Mouse (Mus musculus): ENCODE measurements around the gene Mrpl44. TPM values are rescaled to one million over a fixed set of nuclear protein-coding genes. Genes with fewer than 3 reads are reported as not detected.

Gene Mrpl44
- polyA plus RNA-seq, 1 experiment, result 32.6 TPM

GRCm38 (mm10) chr1:79742949-79743348 is 32.9 kb upstream of the Mrpl44 start:
- H3K27me3 ChIP-seq (ENCODE audit: control insufficient read depth, insufficient read depth, insufficient read length), result no peaks in the 10 kb centered on the region
- TF ChIP-seq MAX (IDR thresholded peaks at IDR 0.05; ENCODE audit: low read depth) (no peak), TCF12 (IDR thresholded peaks at IDR 0.05; ENCODE audit: insufficient read depth, poor library complexity, severe bottlenecking) (no peak), REST (IDR thresholded peaks at IDR 0.05; ENCODE audit: insufficient read depth, insufficient read length) (no peak), E2F4 (IDR thresholded peaks at IDR 0.05; ENCODE audit: insufficient read depth) (no peak), TCF3 (IDR thresholded peaks at IDR 0.05; ENCODE audit: insufficient read length, low read depth) (no peak), USF1 (IDR thresholded peaks at IDR 0.05; ENCODE audit: low read depth) (no peak), MYOD1 (IDR thresholded peaks at IDR 0.05; ENCODE audit: control insufficient read depth in 1 of 3, insufficient read length in 2 of 3, low read depth in 2 of 3) (no peak), POLR2AphosphoS2 (IDR thresholded peaks at IDR 0.05; ENCODE audit: insufficient read length, low read depth) (no peak)
- H3K4me3 ChIP-seq, result no peak overlapping the region
- H3ac ChIP-seq (ENCODE audit: control insufficient read depth, insufficient read length), result no peak overlapping the region
- peaks cover 37% of the 10 kb centered on the region for H3K79me2 ChIP-seq (ENCODE audit: control insufficient read depth, insufficient read depth)
- H3K4me2 ChIP-seq (ENCODE audit: low read depth), result no peak overlapping the region
- H3K36me3 ChIP-seq (ENCODE audit: control insufficient read depth, insufficient read depth), result no peaks in the 10 kb centered on the region

- no peak overlapping the region for H3ac ChIP-seq (ENCODE audit: control insufficient read depth, insufficient read length)
- no peaks in the 10 kb centered on the region for H3K27me3 ChIP-seq (ENCODE audit: control insufficient read depth, insufficient read depth, insufficient read length)
- H3K79me2 ChIP-seq (ENCODE audit: control insufficient read depth, insufficient read depth), result peaks cover 38% of the 10 kb centered on the region
- H3K36me3 ChIP-seq (ENCODE audit: control insufficient read depth, insufficient read depth), result no peaks in the 10 kb centered on the region
- H3K4me2 ChIP-seq (ENCODE audit: low read depth), result no peak overlapping the region
- no peak overlapping the region for H3K4me3 ChIP-seq
- TF ChIP-seq REST (IDR thresholded peaks at IDR 0.05; ENCODE audit: insufficient read depth, insufficient read length) (no peak), POLR2A (IDR thresholded peaks at IDR 0.05; ENCODE audit: insufficient read length, low read depth) (no peak), E2F4 (IDR thresholded peaks at IDR 0.05; ENCODE audit: insufficient read depth) (no peak), POLR2AphosphoS2 (IDR thresholded peaks at IDR 0.05; ENCODE audit: insufficient read length, low read depth) (no peak), MYOG (IDR thresholded peaks at IDR 0.05; ENCODE audit: control insufficient read depth in 1 of 3, insufficient read depth in 1 of 3, insufficient read length in 2 of 3, low read depth in 2 of 3) (no peak), MAX (IDR thresholded peaks at IDR 0.05; ENCODE audit: low read depth) (no peak), SRF (IDR thresholded peaks at IDR 0.05; ENCODE audit: control insufficient read depth, insufficient read length, low read depth) (no peak), USF1 (IDR thresholded peaks at IDR 0.05; ENCODE audit: low read depth) (no peak), TCF12 (IDR thresholded peaks at IDR 0.05; ENCODE audit: insufficient read depth, poor library complexity, severe bottlenecking) (no peak), TCF3 (IDR thresholded peaks at IDR 0.05; ENCODE audit: insufficient read length, low read depth) (no peak), CEBPB (IDR thresholded peaks at IDR 0.05; ENCODE audit: insufficient read depth, poor library complexity, severe bottlenecking) (no peak), MYOD1 (IDR thresholded peaks at IDR 0.05; ENCODE audit: control insufficient read depth in 1 of 3, insufficient read length in 2 of 3, low read depth in 2 of 3) (no peak)
These were observed 32.4 kb upstream of the Mrpl44 start for GRCm38 (mm10) chr1:79743385-79743784.

DNA sequence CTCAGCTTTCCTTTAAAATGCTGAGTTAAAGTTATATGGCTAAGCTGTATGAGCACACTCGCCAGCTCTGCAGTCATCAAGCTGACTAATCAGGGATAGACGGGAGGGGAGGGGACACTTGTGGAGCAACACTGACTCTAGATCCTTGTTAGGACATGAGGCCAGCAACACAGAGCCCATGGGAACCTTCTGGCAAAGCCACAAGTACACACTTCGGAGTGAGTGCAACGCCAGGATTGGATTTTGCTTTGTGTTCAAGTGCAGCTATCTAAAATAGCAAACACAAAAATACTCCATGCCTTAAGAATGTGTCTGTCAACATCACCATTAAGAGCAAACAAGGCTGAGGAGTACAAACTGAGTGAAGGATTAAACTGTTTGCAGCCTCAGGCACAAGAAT is 29.8 kb upstream of the Mrpl44 start:
- Histone ChIP-seq H3K79me2 (ENCODE audit: control insufficient read depth, insufficient read depth) (peaks cover 54% of the 10 kb centered on the region), H3K4me3 (no peak overlapping the region), H3K27me3 (ENCODE audit: control insufficient read depth, insufficient read depth, insufficient read length) (no peaks in the 10 kb centered on the region), H3ac (ENCODE audit: control insufficient read depth, insufficient read length) (no peak overlapping the region), H3K4me2 (ENCODE audit: low read depth) (no peak overlapping the region), H3K36me3 (ENCODE audit: control insufficient read depth, insufficient read depth) (peaks cover 6% of the 10 kb centered on the region)
- TF ChIP-seq TCF3 (IDR thresholded peaks at IDR 0.05; ENCODE audit: insufficient read length, low read depth), result no peak
- TF ChIP-seq MYOD1 (IDR thresholded peaks at IDR 0.05; ENCODE audit: control insufficient read depth in 1 of 3, insufficient read length in 2 of 3, low read depth in 2 of 3), result no peak
- no peak for TF ChIP-seq TCF12 (IDR thresholded peaks at IDR 0.05; ENCODE audit: insufficient read depth, poor library complexity, severe bottlenecking)
- no peak for TF ChIP-seq REST (IDR thresholded peaks at IDR 0.05; ENCODE audit: insufficient read depth, insufficient read length)
- no peak for TF ChIP-seq MAX (IDR thresholded peaks at IDR 0.05; ENCODE audit: low read depth)
- TF ChIP-seq USF1 (IDR thresholded peaks at IDR 0.05; ENCODE audit: low read depth), result no peak
- no peak for TF ChIP-seq E2F4 (IDR thresholded peaks at IDR 0.05; ENCODE audit: insufficient read depth)
- no peak for TF ChIP-seq POLR2A (IDR thresholded peaks at IDR 0.05; ENCODE audit: insufficient read length, low read depth)
- TF ChIP-seq SRF (IDR thresholded peaks at IDR 0.05; ENCODE audit: control insufficient read depth, insufficient read length, low read depth), result no peak
- no peak for TF ChIP-seq CEBPB (IDR thresholded peaks at IDR 0.05; ENCODE audit: insufficient read depth, poor library complexity, severe bottlenecking)
- no peak for TF ChIP-seq MYOG (IDR thresholded peaks at IDR 0.05; ENCODE audit: control insufficient read depth in 1 of 3, insufficient read depth in 1 of 3, insufficient read length in 2 of 3, low read depth in 2 of 3)
- no peak for TF ChIP-seq POLR2AphosphoS2 (IDR thresholded peaks at IDR 0.05; ENCODE audit: insufficient read length, low read depth)

GRCm38 (mm10) chr1:79751186-79751585 is 24.6 kb upstream of the Mrpl44 start:
- H3K4me2 ChIP-seq (ENCODE audit: low read depth), result no peak overlapping the region
- H3K36me3 ChIP-seq (ENCODE audit: control insufficient read depth, insufficient read depth), result peaks cover 6% of the 10 kb centered on the region
- no peaks in the 10 kb centered on the region for H3K27me3 ChIP-seq (ENCODE audit: control insufficient read depth, insufficient read depth, insufficient read length)
- TF ChIP-seq TCF12 (IDR thresholded peaks at IDR 0.05; ENCODE audit: insufficient read depth, poor library complexity, severe bottlenecking) (no peak), MYOD1 (IDR thresholded peaks at IDR 0.05; ENCODE audit: control insufficient read depth in 1 of 3, insufficient read length in 2 of 3, low read depth in 2 of 3) (no peak), E2F4 (IDR thresholded peaks at IDR 0.05; ENCODE audit: insufficient read depth) (no peak), POLR2AphosphoS2 (IDR thresholded peaks at IDR 0.05; ENCODE audit: insufficient read length, low read depth) (no peak), CEBPB (IDR thresholded peaks at IDR 0.05; ENCODE audit: insufficient read depth, poor library complexity, severe bottlenecking) (no peak), TCF3 (IDR thresholded peaks at IDR 0.05; ENCODE audit: insufficient read length, low read depth) (no peak), SRF (IDR thresholded peaks at IDR 0.05; ENCODE audit: control insufficient read depth, insufficient read length, low read depth) (no peak), MAX (IDR thresholded peaks at IDR 0.05; ENCODE audit: low read depth) (no peak), REST (IDR thresholded peaks at IDR 0.05; ENCODE audit: insufficient read depth, insufficient read length) (no peak), POLR2A (IDR thresholded peaks at IDR 0.05; ENCODE audit: insufficient read length, low read depth) (no peak), MYOG (IDR thresholded peaks at IDR 0.05; ENCODE audit: control insufficient read depth in 1 of 3, insufficient read depth in 1 of 3, insufficient read length in 2 of 3, low read depth in 2 of 3) (no peak), USF1 (IDR thresholded peaks at IDR 0.05; ENCODE audit: low read depth) (no peak)
- no peak overlapping the region for H3K4me3 ChIP-seq
- H3ac ChIP-seq (ENCODE audit: control insufficient read depth, insufficient read length), result no peak overlapping the region
- peaks cover 65% of the 10 kb centered on the region for H3K79me2 ChIP-seq (ENCODE audit: control insufficient read depth, insufficient read depth)

Data from myocyte (in vitro differentiated cells).